Mouse (Mus musculus): ENCODE results near the gene Alyref. TPM values are rescaled to one million over a fixed set of nuclear protein-coding genes. Genes with fewer than 3 reads are reported as not detected.

Alyref gene
- total RNA-seq, 2 experiments from 2014 or later = 65.4 to 72.9 TPM

DNA sequence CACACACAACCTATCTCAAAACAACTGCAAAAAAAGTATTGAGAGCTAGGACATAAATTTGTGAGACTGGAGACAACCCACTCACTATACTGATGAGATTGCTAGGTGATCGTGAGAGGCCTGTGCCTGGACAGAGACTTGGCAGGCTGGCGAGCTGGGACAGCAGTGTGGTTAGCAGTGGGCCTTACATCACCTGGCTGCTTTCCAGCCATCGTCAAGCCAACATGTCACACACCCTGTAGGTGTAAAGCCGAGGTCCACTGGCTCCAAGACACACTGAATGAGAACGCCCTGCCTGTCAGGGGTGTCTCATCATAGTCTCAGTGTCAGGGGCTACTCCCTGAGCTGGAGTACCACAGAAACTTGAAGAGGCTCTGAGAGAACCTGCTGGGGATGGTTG lies 45.4 kb downstream of the Alyref start:
- intact Hi-C loops (cut with DNase I) = no loop called here
- DNase-seq (ENCODE audit: low spot score in 2 of 2) = no peak

GRCm38 (mm10) chr11:120550810-120551440 lies 47.2 kb downstream of the Alyref start, which contains the start of gene Ppp1r27:
TSS of gene Ppp1r27 (minus strand) at chr11:120551132.
- DNase-seq (ENCODE audit: low spot score in 2 of 2) = no peak
- intact Hi-C loops (cut with DNase I) = no loop called here

GRCm38 (mm10) chr11:120549986-120550809 lies 48.0 kb downstream of the Alyref start:
- intact Hi-C loops (cut with DNase I) = no loop called here
- DNase-seq (ENCODE audit: low spot score in 2 of 2) = no peak

DNA sequence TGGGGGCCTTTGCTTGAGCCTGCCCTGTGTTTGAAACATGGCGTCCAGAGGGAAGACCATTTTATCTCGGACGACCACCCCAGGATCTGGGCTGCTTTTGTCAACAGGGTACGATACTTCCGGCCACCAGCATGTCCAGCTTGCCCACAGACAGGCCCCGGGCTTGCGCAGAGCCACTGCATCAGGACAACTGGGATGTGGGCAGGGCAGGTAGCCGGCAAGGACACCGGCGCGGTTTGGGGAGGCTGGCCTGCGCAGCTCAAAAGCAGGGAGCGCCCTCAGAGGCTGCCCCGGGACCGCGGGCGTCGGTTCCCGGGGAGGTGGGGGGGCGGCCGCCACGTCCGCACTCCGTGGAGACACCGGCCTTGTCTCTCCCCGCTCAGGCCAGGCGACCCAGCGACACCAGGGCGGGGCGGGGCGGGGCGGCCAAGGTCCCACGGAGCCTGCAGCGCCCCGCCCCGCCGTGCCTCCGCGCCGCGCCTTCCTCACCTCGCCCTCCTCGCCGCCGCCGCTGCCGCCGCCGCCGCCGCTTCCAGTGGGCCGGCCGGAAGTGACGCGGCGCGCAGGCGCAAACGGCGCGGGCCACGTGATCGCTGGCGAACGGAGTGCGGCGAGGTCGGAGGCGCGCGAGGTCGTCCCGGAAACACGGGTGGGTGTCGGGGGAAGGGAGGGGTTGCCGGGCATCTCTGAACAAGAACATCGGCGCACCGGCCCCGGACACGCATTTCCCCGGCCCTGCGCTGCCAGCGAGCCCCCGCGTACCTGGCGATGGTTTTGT lies 48.8 kb downstream of the Alyref start, which contains the start of gene Mcrip1:
TSS of gene Mcrip1 (minus strand) at position 560 of the 778 bp plus-strand sequence.
- intact Hi-C loops (cut with DNase I) = no loop called here

GRCm38 (mm10) chr11:120548786-120549167 lies 49.4 kb downstream of the Alyref start:
- intact Hi-C loops (cut with DNase I) = no loop called here
- DNase-seq (ENCODE audit: low spot score in 2 of 2) = no peak

More for the DNA sequence above, 48.8 kb downstream of the Alyref start, which contains the start of gene Mcrip1:
- DNase-seq (ENCODE audit: low spot score in 2 of 2) = peak; percentile 91 to 95

DNA sequence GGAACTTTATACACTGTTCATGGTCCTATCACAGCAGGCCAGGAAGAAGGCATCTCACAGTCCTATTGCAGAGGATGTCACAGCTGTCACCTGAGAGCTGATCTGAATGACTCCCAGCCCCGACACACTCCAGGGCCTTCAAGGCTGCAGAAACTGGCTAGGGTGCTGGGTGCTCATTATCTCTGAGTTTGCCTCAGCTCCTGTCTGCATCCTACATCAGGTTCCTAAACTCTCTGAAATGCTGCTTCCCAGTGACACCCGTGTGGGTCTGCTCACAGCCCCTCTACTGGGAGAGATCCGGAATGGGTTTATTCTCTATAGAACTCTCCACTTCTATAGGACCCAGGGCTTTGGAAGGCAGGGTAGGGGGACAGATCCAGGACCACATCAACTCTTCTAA lies 50.0 kb downstream of the Alyref start:
- intact Hi-C loops (cut with DNase I) = no loop called here
- no peak for DNase-seq (ENCODE audit: low spot score in 2 of 2)

DNA sequence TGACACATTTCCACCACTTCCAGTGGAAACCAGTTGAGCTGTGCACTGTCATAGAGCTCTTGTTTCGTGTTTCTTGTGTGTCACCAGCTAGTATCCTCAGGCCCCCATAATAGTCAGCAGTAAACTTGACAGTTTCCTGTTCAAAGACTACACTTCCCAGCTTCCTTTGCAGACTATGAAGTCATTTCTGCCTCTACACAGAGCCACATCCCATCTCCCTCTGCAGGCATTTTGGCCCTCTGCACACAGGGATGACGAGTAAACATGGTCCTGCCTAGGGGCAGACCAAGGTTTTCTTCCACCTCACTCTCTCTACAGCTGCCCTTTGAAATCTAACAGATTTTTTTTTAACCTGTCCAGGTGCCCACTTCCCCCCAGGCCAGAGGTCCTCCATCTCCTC lies 50.7 kb downstream of the Alyref start:
- intact Hi-C loops (cut with DNase I) = no loop called here
- peak in 1 of 2 experiments; percentile 25 for DNase-seq (ENCODE audit: low spot score in 2 of 2)

DNA sequence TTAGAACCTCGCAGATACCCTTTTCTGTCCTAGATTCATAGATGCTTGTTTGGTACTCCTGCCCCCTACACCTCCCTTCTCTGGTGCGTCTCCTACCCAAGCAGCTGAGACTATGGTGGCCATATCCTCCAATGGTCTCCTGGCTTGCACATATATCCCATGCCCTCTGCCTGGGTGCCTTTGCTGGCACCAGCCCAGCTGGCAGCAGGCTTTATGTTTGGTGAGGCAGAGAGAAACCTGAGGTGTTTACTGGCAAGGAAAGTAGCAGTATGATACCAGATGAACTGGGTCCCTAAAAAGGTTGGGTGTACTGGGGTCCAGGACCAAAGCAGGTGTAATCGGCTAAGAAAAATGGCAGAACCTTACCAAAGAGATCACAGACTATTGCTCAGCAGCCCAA lies 52.2 kb downstream of the Alyref start:
- no peak for DNase-seq (ENCODE audit: low spot score in 2 of 2)
- intact Hi-C loops (cut with DNase I) = no loop called here

GRCm38 (mm10) chr11:120542376-120542775 lies 55.8 kb downstream of the Alyref start:
- intact Hi-C loops (cut with DNase I) = no loop called here
- no peak for DNase-seq (ENCODE audit: low spot score in 2 of 2)

Small RNAs within 50 kb of the gene (microRNA-seq; reads per million reads assigned to microRNA genes)
- 0.34 to 0.53 reads per million in 2 experiments for gene Mir6936

Other genes with a start within 250 kb of the Alyref start
- 1,000 to 10,000 TPM; 1,748 to 1,778 TPM for gene Actg1, start 249.8 kb downstream of the Alyref start, total RNA-seq (2021)
- gene Fscn2, start 236.8 kb downstream of the Alyref start, total RNA-seq (2021) = under 1 TPM in 1 of 2 experiments, not detected in 1; 0.80 TPM
- gene Faap100, start 219.6 kb downstream of the Alyref start, total RNA-seq (2021) = 10 to 100 TPM; 30.4 to 35.9 TPM
- gene Nploc4, start 160.7 kb downstream of the Alyref start, total RNA-seq (2021) = 10 to 100 TPM; 67.8 to 71.3 TPM
- gene Tspan10, start 155.7 kb downstream of the Alyref start, total RNA-seq (2021) = 1 to 10 TPM in 1 of 2 experiments, not detected in 1; 3.6 TPM
- gene Pde6g, start 144.9 kb downstream of the Alyref start, total RNA-seq (2021) = under 1 TPM; 0.40 TPM
- 10 to 100 TPM; 13.0 to 14.7 TPM for gene Oxld1, start 140.3 kb downstream of the Alyref start, total RNA-seq (2021)
- 10 to 100 TPM; 23.1 TPM for gene Ccdc137, start 140.2 kb downstream of the Alyref start, total RNA-seq (2021)
- 10 to 100 TPM; 59.5 to 60.1 TPM for gene Arl16, start 130.8 kb downstream of the Alyref start, total RNA-seq (2021)
- 10 to 100 TPM; 74.6 to 78.2 TPM for gene Mrpl12, start 113.8 kb downstream of the Alyref start, total RNA-seq (2021)
- gene Slc25a10, start 106.5 kb downstream of the Alyref start, total RNA-seq (2021) = 10 to 100 TPM; 19.2 to 22.3 TPM
- under 1 TPM; 0.17 to 0.18 TPM for gene Gcgr, start 67.7 kb downstream of the Alyref start, total RNA-seq (2021)
- gene Mcrip1, start 48.6 kb downstream of the Alyref start, total RNA-seq (2021) = 100 to 1,000 TPM in 1 of 2 experiments, 10 to 100 TPM in 1; 95.9 to 101 TPM
- gene Ppp1r27, start 47.2 kb downstream of the Alyref start, total RNA-seq (2021) = not detected
- gene P4hb, start 25.1 kb downstream of the Alyref start, total RNA-seq (2021) = 100 to 1,000 TPM; 125 to 127 TPM
- 100 to 1,000 TPM; 397 to 401 TPM for gene Arhgdia, start 16.7 kb downstream of the Alyref start, total RNA-seq (2021)
- gene Anapc11, start 56 bp upstream of the Alyref start, total RNA-seq (2021) = 100 to 1,000 TPM in 1 of 2 experiments, 10 to 100 TPM in 1; 99.6 to 100 TPM
- gene Npb, start 10.1 kb upstream of the Alyref start, total RNA-seq (2021) = 1 to 10 TPM in 1 of 2 experiments, under 1 TPM in 1; 0.97 to 1.0 TPM
- gene Pcyt2, start 19.6 kb upstream of the Alyref start, total RNA-seq (2021) = 100 to 1,000 TPM; 131 to 134 TPM
- 10 to 100 TPM; 34.7 to 42.4 TPM for gene Sirt7, start 26.9 kb upstream of the Alyref start, total RNA-seq (2021)
- 10 to 100 TPM; 84.3 to 94.3 TPM for gene Mafg, start 35.2 kb upstream of the Alyref start, total RNA-seq (2021)
- 1 to 10 TPM; 3.8 to 4.0 TPM for gene Pycr1, start 45.4 kb upstream of the Alyref start, total RNA-seq (2021)
- 1 to 10 TPM; 5.9 to 6.0 TPM for gene Myadml2, start 49.8 kb upstream of the Alyref start, total RNA-seq (2021)
- 1 to 10 TPM; 5.7 to 8.9 TPM for gene Notum, start 62.8 kb upstream of the Alyref start, total RNA-seq (2021)
- 10 to 100 TPM; 50.0 to 59.5 TPM for gene Aspscr1, start 74.6 kb upstream of the Alyref start, total RNA-seq (2021)
- gene Cenpx, start 115.4 kb upstream of the Alyref start, total RNA-seq (2021) = 10 to 100 TPM; 26.8 to 30.2 TPM
- gene Lrrc45, start 115.6 kb upstream of the Alyref start, total RNA-seq (2021) = 10 to 100 TPM; 57.2 to 60.1 TPM
- gene Rac3, start 123.1 kb upstream of the Alyref start, total RNA-seq (2021) = 10 to 100 TPM; 92.2 to 99.5 TPM
- 1 to 10 TPM; 5.7 to 7.8 TPM for gene Dcxr, start 128.9 kb upstream of the Alyref start, total RNA-seq (2021)
- 1 to 10 TPM; 1.5 to 3.0 TPM for gene Cbr2, start 133.7 kb upstream of the Alyref start, total RNA-seq (2021)
- gene Hmga1b, start 164.4 kb upstream of the Alyref start, total RNA-seq (2021) = 10 to 100 TPM; 25.9 to 30.1 TPM
- 10 to 100 TPM; 75.3 to 79.6 TPM for gene Rfng, start 185.8 kb upstream of the Alyref start, total RNA-seq (2021)
- gene Gps1, start 185.9 kb upstream of the Alyref start, total RNA-seq (2021) = 100 to 1,000 TPM; 141 to 144 TPM
- 10 to 100 TPM; 44.2 to 49.0 TPM for gene Dus1l, start 198.0 kb upstream of the Alyref start, total RNA-seq (2021)
- gene Fasn, start 226.2 kb upstream of the Alyref start, total RNA-seq (2021) = 100 to 1,000 TPM; 207 to 211 TPM